Mouse (Mus musculus) mouse embryonic stem cell (cell line): ENCODE measurements around the gene Adcy2.

ENCODE experiments used
- in situ Hi-C, 2 experiments: fragments of 300-500 bp; cut with MboI; formaldehyde crosslinking; loops; 1 replicate in 1 of 2; 3 replicates in 1 of 2; pipeline ENCODE4 v1.14.3; 2019 to 2020; ENCODE audit warnings: low sequenced_read_pairs in 2 of 2, low pct_unique_long_range_greater_than_20kb in 1 of 2, mixed read lengths in 1 of 2; ENCODE audit not compliant: unreplicated experiment in 1 of 2

Adcy2 gene

GRCm38 (mm10) chr13:68998918-68999801 is at the start of gene Adcy2:
Gene Adcy2 (minus strand): TSS chr13:68999541.
- in situ Hi-C loops, result no loop called here

GRCm38 (mm10) chr13:69036991-69037597 is 37.8 kb upstream of the Adcy2 start:
- in situ Hi-C loops, result no loop called here

GRCm38 (mm10) chr13:69034621-69035020 is 35.3 kb upstream of the Adcy2 start:
- in situ Hi-C loops, result no loop called here

GRCm38 (mm10) chr13:69033532-69033931 is 34.2 kb upstream of the Adcy2 start:
- in situ Hi-C loops, result no loop called here

- in situ Hi-C loops, result no loop called here
These were observed 29.9 kb upstream of the Adcy2 start for GRCm38 (mm10) chr13:69029078-69029757.

- in situ Hi-C loops, result loop anchor here in 1 of 2 experiments (25.0 kb wide), 1 partner anchor 462 kb away; no protein-coding TSS in a partner anchor
These were observed 25.6 kb upstream of the Adcy2 start for GRCm38 (mm10) chr13:69024964-69025363.

- in situ Hi-C loops, result loop anchor here in 1 of 2 experiments (25.0 kb wide), 1 partner anchor 464 kb away; no protein-coding TSS in a partner anchor
These were observed 23.9 kb upstream of the Adcy2 start for GRCm38 (mm10) chr13:69023239-69023638.

- in situ Hi-C loops, result loop anchor here in 1 of 2 experiments (25.0 kb wide), 1 partner anchor 467 kb away; no protein-coding TSS in a partner anchor
These were observed 21.2 kb upstream of the Adcy2 start for GRCm38 (mm10) chr13:69020574-69020973.

- in situ Hi-C loops, result loop anchor here (10.0 to 25.0 kb wide), 2 partner anchors 402 to 480 kb away; no protein-coding TSS in a partner anchor
These were observed 7.6 kb upstream of the Adcy2 start for GRCm38 (mm10) chr13:69006915-69007314.

GRCm38 (mm10) chr13:69006091-69006490 is 6.8 kb upstream of the Adcy2 start:
- in situ Hi-C loops, result loop anchor here (10.0 to 25.0 kb wide), 2 partner anchors 401 to 481 kb away; no protein-coding TSS in a partner anchor

- in situ Hi-C loops, result loop anchor here (5.0 to 25.0 kb wide), 3 partner anchors 400 to 483 kb away; no protein-coding TSS in a partner anchor
These were observed 5.1 kb upstream of the Adcy2 start for GRCm38 (mm10) chr13:69004406-69004805.

GRCm38 (mm10) chr13:69002631-69003030 is 3.3 kb upstream of the Adcy2 start:
- in situ Hi-C loops, result loop anchor here (5.0 to 25.0 kb wide), 3 partner anchors 398 to 485 kb away; no protein-coding TSS in a partner anchor

GRCm38 (mm10) chr13:69002173-69002572 is 2.8 kb upstream of the Adcy2 start:
- in situ Hi-C loops, result loop anchor here (5.0 to 25.0 kb wide), 3 partner anchors 397 to 485 kb away; no protein-coding TSS in a partner anchor

- in situ Hi-C loops, result loop anchor here (5.0 to 25.0 kb wide), 3 partner anchors 395 to 487 kb away; no protein-coding TSS in a partner anchor
These were observed 485 bp upstream of the Adcy2 start for GRCm38 (mm10) chr13:68999826-69000225.

- in situ Hi-C loops, result no loop called here
These were observed 803 bp downstream of the Adcy2 start for GRCm38 (mm10) chr13:68998558-68998917.

GRCm38 (mm10) chr13:68997821-68998551 is 1.4 kb downstream of the Adcy2 start:
- in situ Hi-C loops, result no loop called here

- in situ Hi-C loops, result no loop called here
These were observed 2.0 kb downstream of the Adcy2 start for GRCm38 (mm10) chr13:68997386-68997785.

- in situ Hi-C loops, result no loop called here
These were observed 2.7 kb downstream of the Adcy2 start for GRCm38 (mm10) chr13:68996661-68997060.
